Mouse (Mus musculus) embryonic facial prominence, embryonic 13.5 days (tissue): ENCODE results near the gene Cadm2. TPM values are rescaled to one million over a fixed set of nuclear protein-coding genes. Genes with fewer than 3 reads are reported as not detected.

ENCODE experiments used
- ATAC-seq: fragments of 200-750 bp; cut with Nextera tagmentation; 2 replicates; pipeline ENCODE4 v1.8.0; 2017; ENCODE audit warnings: low read depth; ENCODE audit not compliant: insufficient number of reproducible peaks, insufficient read depth, low FRiP score, low TSS enrichment
- H3K27ac ChIP-seq: fragments of 300-500 bp; sonication (generic); 2 replicates; pipeline ENCODE4 v1.5.1; 2015; ENCODE audit warnings: moderate library complexity, mild to moderate bottlenecking, inconsistent platforms
- H3K27me3 ChIP-seq: fragments of 300-500 bp; sonication (generic); 2 replicates; pipeline ENCODE4 v1.6.1; 2015; ENCODE audit warnings: mild to moderate bottlenecking, inconsistent platforms
- H3K36me3 ChIP-seq: fragments of 300-500 bp; sonication (generic); 2 replicates; pipeline ENCODE4 v1.6.1; 2015; ENCODE audit warnings: mild to moderate bottlenecking, inconsistent platforms
- H3K4me1 ChIP-seq: fragments of 300-500 bp; sonication (generic); 2 replicates; pipeline ENCODE4 v1.6.1; 2015; ENCODE audit warnings: inconsistent platforms
- H3K4me2 ChIP-seq: fragments of 300-500 bp; sonication (generic); 2 replicates; pipeline ENCODE4 v1.6.1; 2015; ENCODE audit warnings: moderate library complexity, mild to moderate bottlenecking, inconsistent platforms
- H3K4me3 ChIP-seq: fragments of 300-500 bp; sonication (generic); 2 replicates; pipeline ENCODE4 v1.5.1; 2015; ENCODE audit warnings: mild to moderate bottlenecking, inconsistent platforms
- H3K9ac ChIP-seq: fragments of 300-500 bp; sonication (generic); 2 replicates; pipeline ENCODE4 v1.6.1; 2015; ENCODE audit warnings: mild to moderate bottlenecking, inconsistent platforms
- H3K9me3 ChIP-seq: fragments of 300-500 bp; sonication (generic); 2 replicates; pipeline ENCODE4 v1.6.1; 2016; ENCODE audit warnings: inconsistent platforms
- WGBS: fragments of 180-500 bp; shearing (Covaris S2); methylation state at CpG from one replicate; pipeline ENCODE4 v1.1.7; 2015; ENCODE audit warnings: mixed read lengths; 5-methylcytosine and 5-hydroxymethylcytosine counted together
- polyA plus RNA-seq: library from polyadenylated mRNA; unstranded; fragments of >200 nt; fragmentation: Nextera tagmentation; extraction: Ambion mirVana; gene quantifications from 2 replicates; pipeline ENCODE4 v1.2.1, GENCODE M21; 2015

Cadm2 gene
- polyA plus RNA-seq, 1 experiment from 2014 or later = 3.8 TPM

- Histone ChIP-seq H3K27ac (no peak overlapping the region), H3K27me3 (no peaks in the 10 kb centered on the region), H3K36me3 (no peaks in the 10 kb centered on the region), H3K4me1 (no peaks in the 10 kb centered on the region), H3K4me3 (no peak overlapping the region), H3K9ac (no peak overlapping the region), H3K4me2 (no peak overlapping the region), H3K9me3 (no peaks in the 10 kb centered on the region)
- ATAC-seq = no peak
Measured at GRCm38 (mm10) chr16:66811495-66811894, 809.2 kb downstream of the Cadm2 start.

GRCm38 (mm10) chr16:66798204-66798603 is 822.5 kb downstream of the Cadm2 start:
- Histone ChIP-seq H3K9ac (no peak overlapping the region), H3K27me3 (no peaks in the 10 kb centered on the region), H3K9me3 (no peaks in the 10 kb centered on the region), H3K36me3 (no peaks in the 10 kb centered on the region), H3K4me2 (no peak overlapping the region), H3K4me3 (no peak overlapping the region), H3K27ac (no peak overlapping the region), H3K4me1 (no peaks in the 10 kb centered on the region)
- ATAC-seq = no peak
- 71% methylated on average over 3 of the region's 3 CpGs for WGBS

- 84% methylated on average over 3 of the region's 3 CpGs for whole genome bisulfite sequencing
- H3K27me3 ChIP-seq = no peaks in the 10 kb centered on the region
- H3K4me1 ChIP-seq = no peaks in the 10 kb centered on the region
- no peak overlapping the region for H3K4me3 ChIP-seq
- H3K27ac ChIP-seq = no peak overlapping the region
- no peak for ATAC-seq
- H3K9ac ChIP-seq = no peak overlapping the region
- no peaks in the 10 kb centered on the region for H3K36me3 ChIP-seq
- H3K9me3 ChIP-seq = no peaks in the 10 kb centered on the region
- no peak overlapping the region for H3K4me2 ChIP-seq
Measured at GRCm38 (mm10) chr16:66793067-66793466, 827.6 kb downstream of the Cadm2 start.

GRCm38 (mm10) chr16:66771883-66772282 is 848.8 kb downstream of the Cadm2 start:
- H3K4me1 ChIP-seq = no peaks in the 10 kb centered on the region; the same call in 1 of the 2 replicates
- WGBS = 59% methylated on average over 4 of the region's 4 CpGs
- no peak overlapping the region for H3K4me2 ChIP-seq
- no peak overlapping the region for H3K4me3 ChIP-seq
- H3K9ac ChIP-seq = no peak overlapping the region
- no peak for ATAC-seq
- H3K36me3 ChIP-seq = no peaks in the 10 kb centered on the region
- H3K9me3 ChIP-seq = no peaks in the 10 kb centered on the region
- H3K27me3 ChIP-seq = no peaks in the 10 kb centered on the region
- H3K27ac ChIP-seq = no peak overlapping the region

GRCm38 (mm10) chr16:66769545-66769944 is 851.2 kb downstream of the Cadm2 start:
- no peak overlapping the region for H3K4me2 ChIP-seq
- H3K27me3 ChIP-seq = no peaks in the 10 kb centered on the region
- H3K4me1 ChIP-seq = no peaks in the 10 kb centered on the region; the same call in 1 of the 2 replicates
- 91% methylated on average over 4 of the region's 4 CpGs for WGBS
- ATAC-seq = no peak
- H3K9me3 ChIP-seq = no peaks in the 10 kb centered on the region
- H3K9ac ChIP-seq = no peak overlapping the region
- H3K36me3 ChIP-seq = no peaks in the 10 kb centered on the region
- no peak overlapping the region for H3K4me3 ChIP-seq
- H3K27ac ChIP-seq = no peak overlapping the region

GRCm38 (mm10) chr16:66768684-66769389 is 851.9 kb downstream of the Cadm2 start:
- ATAC-seq = no peak

GRCm38 (mm10) chr16:66761546-66762473 is 858.9 kb downstream of the Cadm2 start:
- Histone ChIP-seq H3K27ac (no peak overlapping the region), H3K9me3 (no peaks in the 10 kb centered on the region), H3K27me3 (no peaks in the 10 kb centered on the region), H3K4me1 (no peaks in the 10 kb centered on the region), H3K4me3 (no peak overlapping the region), H3K4me2 (no peak overlapping the region), H3K36me3 (no peaks in the 10 kb centered on the region), H3K9ac (no peak overlapping the region)
- no peak for ATAC-seq

More at GRCm38 (mm10) chr16:66768684-66769389, 851.9 kb downstream of the Cadm2 start:
- H3K36me3 ChIP-seq = no peaks in the 10 kb centered on the region
- no peak overlapping the region for H3K4me3 ChIP-seq
- H3K4me1 ChIP-seq = no peaks in the 10 kb centered on the region; the same call in 1 of the 2 replicates
- H3K27ac ChIP-seq = no peak overlapping the region
- no peaks in the 10 kb centered on the region for H3K27me3 ChIP-seq
- no peak overlapping the region for H3K4me2 ChIP-seq
- no peak overlapping the region for H3K9ac ChIP-seq
- no peaks in the 10 kb centered on the region for H3K9me3 ChIP-seq
- WGBS = 66% methylated on average over 4 of the region's 4 CpGs

- Histone ChIP-seq H3K4me3 (no peak overlapping the region), H3K9ac (no peak overlapping the region), H3K4me1 (no peaks in the 10 kb centered on the region), H3K36me3 (no peaks in the 10 kb centered on the region), H3K4me2 (no peak overlapping the region), H3K27me3 (no peaks in the 10 kb centered on the region), H3K27ac (no peak overlapping the region), H3K9me3 (no peaks in the 10 kb centered on the region)
- WGBS = 86% methylated on average over 2 of the region's 2 CpGs
- no peak for ATAC-seq
Measured at GRCm38 (mm10) chr16:66748533-66748932, 872.2 kb downstream of the Cadm2 start.

GRCm38 (mm10) chr16:66731212-66731611 is 889.5 kb downstream of the Cadm2 start:
- Histone ChIP-seq H3K9ac (no peak overlapping the region), H3K4me3 (no peak overlapping the region), H3K4me2 (no peak overlapping the region), H3K36me3 (no peaks in the 10 kb centered on the region), H3K27ac (no peak overlapping the region), H3K4me1 (no peaks in the 10 kb centered on the region), H3K9me3 (no peaks in the 10 kb centered on the region), H3K27me3 (no peaks in the 10 kb centered on the region)
- 56% methylated on average over 3 of the region's 3 CpGs for WGBS
- no peak for ATAC-seq

- no peak for ATAC-seq
- Histone ChIP-seq H3K4me1 (no peaks in the 10 kb centered on the region), H3K27me3 (no peaks in the 10 kb centered on the region), H3K27ac (no peak overlapping the region), H3K4me3 (no peak overlapping the region), H3K4me2 (no peak overlapping the region), H3K9ac (no peak overlapping the region), H3K36me3 (no peaks in the 10 kb centered on the region), H3K9me3 (no peaks in the 10 kb centered on the region)
- 54% methylated on average over 3 of the region's 3 CpGs for WGBS
Measured at GRCm38 (mm10) chr16:66706476-66706875, 914.2 kb downstream of the Cadm2 start.

- Histone ChIP-seq H3K27me3 (no peaks in the 10 kb centered on the region), H3K4me1 (no peaks in the 10 kb centered on the region), H3K36me3 (no peaks in the 10 kb centered on the region), H3K9me3 (no peaks in the 10 kb centered on the region), H3K9ac (no peak overlapping the region), H3K4me3 (no peak overlapping the region), H3K4me2 (no peak overlapping the region), H3K27ac (no peak overlapping the region)
- no peak for ATAC-seq
Measured at GRCm38 (mm10) chr16:66694783-66695182, 925.9 kb downstream of the Cadm2 start.

- Histone ChIP-seq H3K36me3 (no peaks in the 10 kb centered on the region), H3K4me3 (no peak overlapping the region)
- no peak for ATAC-seq
Measured at GRCm38 (mm10) chr16:66677241-66677640, 943.5 kb downstream of the Cadm2 start.

More at GRCm38 (mm10) chr16:66677241-66677640, 943.5 kb downstream of the Cadm2 start:
- H3K27me3 ChIP-seq = no peaks in the 10 kb centered on the region
- no peak overlapping the region for H3K9ac ChIP-seq
- H3K9me3 ChIP-seq = no peaks in the 10 kb centered on the region
- H3K27ac ChIP-seq = no peak overlapping the region
- H3K4me1 ChIP-seq = no peaks in the 10 kb centered on the region
- no peak overlapping the region for H3K4me2 ChIP-seq
